Mouse (Mus musculus): ENCODE results near the gene Pibf1.

Gene Pibf1

GRCm38 (mm10) chr14:99141786-99142633 is 42.8 kb downstream of the Pibf1 start:
- DNase-seq: peak; percentile 46 to 77

- no peak for DNase-seq
Measured at GRCm38 (mm10) chr14:99146841-99147240, 47.6 kb downstream of the Pibf1 start.

GRCm38 (mm10) chr14:99152683-99153082 is 53.5 kb downstream of the Pibf1 start:
- no peak for DNase-seq

- no peak for DNase-seq
Measured at GRCm38 (mm10) chr14:99159940-99160339, 60.7 kb downstream of the Pibf1 start.

GRCm38 (mm10) chr14:99163051-99163450 is 63.8 kb downstream of the Pibf1 start:
- DNase-seq: no peak

- no peak for DNase-seq
Measured at GRCm38 (mm10) chr14:99174138-99174745, 75.0 kb downstream of the Pibf1 start.

GRCm38 (mm10) chr14:99176559-99176958 is 77.3 kb downstream of the Pibf1 start:
- no peak for DNase-seq

GRCm38 (mm10) chr14:99190153-99190790 is 91.0 kb downstream of the Pibf1 start:
- no peak for DNase-seq

- DNase-seq: no peak
Measured at GRCm38 (mm10) chr14:99205865-99206264, 106.6 kb downstream of the Pibf1 start.

- no peak for DNase-seq
Measured at GRCm38 (mm10) chr14:99206591-99206990, 107.4 kb downstream of the Pibf1 start.

GRCm38 (mm10) chr14:99210431-99210830 is 111.2 kb downstream of the Pibf1 start:
- no peak for DNase-seq

- DNase-seq: no peak
Measured at GRCm38 (mm10) chr14:99218396-99219012, 119.3 kb downstream of the Pibf1 start.

- no peak for DNase-seq
Measured at GRCm38 (mm10) chr14:99219757-99220171, 120.5 kb downstream of the Pibf1 start.

GRCm38 (mm10) chr14:99225929-99226328 is 126.7 kb downstream of the Pibf1 start:
- no peak for DNase-seq

GRCm38 (mm10) chr14:99229071-99229780 is 130.0 kb downstream of the Pibf1 start:
- no peak for DNase-seq

- DNase-seq: no peak
Measured at GRCm38 (mm10) chr14:99233056-99233455, 133.8 kb downstream of the Pibf1 start.

GRCm38 (mm10) chr14:99237115-99237514 is 137.9 kb downstream of the Pibf1 start:
- no peak for DNase-seq

GRCm38 (mm10) chr14:99240563-99240962 is 141.3 kb downstream of the Pibf1 start:
- DNase-seq: no peak

- no peak for DNase-seq
Measured at GRCm38 (mm10) chr14:99244508-99244907, 145.3 kb downstream of the Pibf1 start.

- no peak for DNase-seq
Measured at GRCm38 (mm10) chr14:99262026-99262425, 162.8 kb downstream of the Pibf1 start.

GRCm38 (mm10) chr14:99263816-99264215 is 164.6 kb downstream of the Pibf1 start:
- no peak for DNase-seq

- DNase-seq: no peak
Measured at GRCm38 (mm10) chr14:99265791-99266190, 166.6 kb downstream of the Pibf1 start.

GRCm38 (mm10) chr14:99266749-99267148 is 167.5 kb downstream of the Pibf1 start:
- DNase-seq: no peak
